Mouse (Mus musculus) lung, adult 10 weeks (tissue): ENCODE results near the gene Zfp871. TPM values are rescaled to one million over a fixed set of nuclear protein-coding genes. Genes with fewer than 3 reads are reported as not detected.

Experiments used
- polyA plus RNA-seq: library from polyadenylated mRNA; stranded (reverse); fragments of 350-450 nt; fragmentation: Illumina TruSeq; extraction: RNeasy Lipid Tissue Mini Kit (QIAGEN cat#74804); gene quantifications from one replicate; pipeline ENCODE4 v1.2.3, GENCODE M21; 2014; ENCODE audit warnings: low read depth, low replicate concordance; ENCODE audit not compliant: insufficient read depth

Gene Zfp871
- polyA plus RNA-seq, result 5.5 TPM

GRCm38 (mm10) chr17:32788094-32788559 is at the start of gene Zfp871:
TSS of gene Zfp871 (minus strand) at chr17:32788287.

GRCm38 (mm10) chr17:32829540-32830417 is 41.7 kb upstream of the Zfp871 start, which contains the start of gene Zfp799:
TSS of gene Zfp799 (minus strand) at chr17:32830261.

GRCm38 (mm10) chr17:32809544-32810374 is 21.7 kb upstream of the Zfp871 start, which contains the start of gene Zfp811:
TSS of gene Zfp811 (minus strand) at chr17:32809931.

Other genes with a start within 250 kb of the Zfp871 start
- 0.09 TPM for gene Cyp4f37, start 167.0 kb downstream of the Zfp871 start, polyA plus RNA-seq
- gene Cyp4f40, start 129.4 kb downstream of the Zfp871 start, polyA plus RNA-seq, result not detected
- 3.7 TPM for gene Cyp4f15, start 102.7 kb downstream of the Zfp871 start, polyA plus RNA-seq
- 0.34 TPM for gene Zfp811, start 21.6 kb upstream of the Zfp871 start, polyA plus RNA-seq
- 1.4 TPM for gene Zfp799, start 42.0 kb upstream of the Zfp871 start, polyA plus RNA-seq
- gene Zfp870, start 103.4 kb upstream of the Zfp871 start, polyA plus RNA-seq, result 2.5 TPM
- not detected for gene Cyp4f14, start 129.1 kb upstream of the Zfp871 start, polyA plus RNA-seq
- gene Cyp4f13, start 159.1 kb upstream of the Zfp871 start, polyA plus RNA-seq, result 21.3 TPM
- gene Zfp472, start 177.5 kb upstream of the Zfp871 start, polyA plus RNA-seq, result 6.2 TPM
- gene Zfp952, start 204.8 kb upstream of the Zfp871 start, polyA plus RNA-seq, result 7.3 TPM
- 4.0 TPM for gene Zfp763, start 245.1 kb upstream of the Zfp871 start, polyA plus RNA-seq